Mouse (Mus musculus) forebrain, postnatal 0 days (tissue): ENCODE measurements around the gene Ntng2. TPM values are rescaled to one million over a fixed set of nuclear protein-coding genes. Genes with fewer than 3 reads are reported as not detected.

Source experiments
- ATAC-seq: fragments of 200-750 bp; cut with Nextera tagmentation; 2 replicates; pipeline ENCODE4 v1.8.0; 2017; ENCODE audit warnings: mild to moderate bottlenecking, moderate library complexity
- DNase-seq: peaks from one replicate; pipeline ENCODE4 v3.0.0-alpha.2; 2015
- H3K27ac ChIP-seq: fragments of 300-500 bp; sonication (generic); 2 replicates; pipeline ENCODE4 v1.5.1; 2014; ENCODE audit warnings: low read depth, mild to moderate bottlenecking, antibody characterized with exemption, low read length, moderate library complexity, mixed read lengths
- H3K27me3 ChIP-seq: fragments of 300-500 bp; sonication (generic); 2 replicates; pipeline ENCODE4 v1.6.1; 2014; ENCODE audit warnings: mild to moderate bottlenecking, low read length, mixed read lengths; ENCODE audit not compliant: insufficient read depth
- H3K36me3 ChIP-seq: fragments of 300-500 bp; sonication (generic); 2 replicates; pipeline ENCODE4 v1.6.1; 2014; ENCODE audit warnings: mild to moderate bottlenecking, moderate library complexity; ENCODE audit not compliant: insufficient read depth
- H3K4me1 ChIP-seq: fragments of 300-500 bp; sonication (generic); 2 replicates; pipeline ENCODE4 v1.6.1; 2014; ENCODE audit warnings: antibody characterized with exemption; ENCODE audit not compliant: insufficient read depth
- H3K4me2 ChIP-seq: fragments of 300-500 bp; sonication (generic); 2 replicates; pipeline ENCODE4 v1.6.1; 2014; ENCODE audit warnings: low read depth, mild to moderate bottlenecking, moderate library complexity
- H3K4me3 ChIP-seq: fragments of 300-500 bp; sonication (generic); 2 replicates; pipeline ENCODE4 v1.5.1; 2014; ENCODE audit warnings: low read depth, low read length, mixed read lengths
- H3K9ac ChIP-seq: fragments of 300-500 bp; sonication (generic); 2 replicates; pipeline ENCODE4 v1.6.1; 2014; ENCODE audit warnings: mild to moderate bottlenecking
- H3K9me3 ChIP-seq: fragments of 300-500 bp; sonication (generic); 2 replicates; pipeline ENCODE4 v1.6.1; 2016; ENCODE audit warnings: low read length
- CTCF ChIP-seq: sonication (generic); IDR thresholded peaks from 2 replicates; pipeline ENCODE4 v1.5.1; 2016; ENCODE audit warnings: antibody characterized with exemption, control low read depth, low read depth
- WGBS: fragments of 180-500 bp; shearing (Covaris S2); extraction: QIAGEN DNeasy Blood & Tissue Kit; methylation state at CpG from one replicate; pipeline ENCODE4 v1.1.7; 2014; 5-methylcytosine and 5-hydroxymethylcytosine counted together
- polyA plus RNA-seq: library from polyadenylated mRNA; unstranded; fragments of >200 nt; fragmentation: Nextera tagmentation; extraction: Ambion mirVana; gene quantifications from 2 replicates; pipeline ENCODE4 v1.2.1, GENCODE M21; 2015
- total RNA-seq: library from RNA; depleted of rRNA; stranded (reverse); fragments of >200 nt; gene quantifications from 2 replicates; pipeline ENCODE4 v1.2.3, GENCODE M21; 2014

The Ntng2 gene
- total and polyA plus RNA-seq, 2 experiments from 2014 or later = 8.6 to 33.0 TPM

DNA sequence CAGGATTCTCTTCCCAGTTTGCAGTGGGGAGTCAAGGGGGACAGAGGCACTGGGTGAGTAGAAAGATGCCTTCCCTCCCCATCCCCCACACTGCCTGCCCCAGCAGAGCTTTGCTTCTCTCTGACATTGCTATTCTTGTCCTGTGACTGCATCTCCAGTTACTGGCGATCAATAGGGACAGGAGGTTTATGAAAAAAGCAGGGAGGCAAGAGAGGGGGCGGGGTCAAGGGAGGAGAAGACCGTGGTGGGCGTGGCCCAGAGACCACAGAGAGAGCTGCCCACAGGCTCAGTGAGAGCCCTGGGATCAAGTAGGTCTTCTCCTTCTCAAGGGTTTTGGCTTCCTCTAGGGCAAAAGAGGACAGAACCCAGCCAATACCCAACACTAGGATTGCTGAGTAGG lies 30.5 kb downstream of the Ntng2 start:
- H3K27me3 ChIP-seq = no peaks in the 10 kb centered on the region
- no peak overlapping the region for H3K4me2 ChIP-seq
- no peaks in the 10 kb centered on the region for H3K4me1 ChIP-seq
- no peaks in the 10 kb centered on the region for H3K36me3 ChIP-seq
- H3K9me3 ChIP-seq = no peaks in the 10 kb centered on the region
- TF ChIP-seq CTCF = no peak
- H3K9ac ChIP-seq = no peak overlapping the region
- no peak overlapping the region for H3K4me3 ChIP-seq
- no peak for DNase-seq
- no peak for ATAC-seq
- WGBS = 3% methylated on average over 4 of the region's 4 CpGs
- no peak overlapping the region for H3K27ac ChIP-seq

DNA sequence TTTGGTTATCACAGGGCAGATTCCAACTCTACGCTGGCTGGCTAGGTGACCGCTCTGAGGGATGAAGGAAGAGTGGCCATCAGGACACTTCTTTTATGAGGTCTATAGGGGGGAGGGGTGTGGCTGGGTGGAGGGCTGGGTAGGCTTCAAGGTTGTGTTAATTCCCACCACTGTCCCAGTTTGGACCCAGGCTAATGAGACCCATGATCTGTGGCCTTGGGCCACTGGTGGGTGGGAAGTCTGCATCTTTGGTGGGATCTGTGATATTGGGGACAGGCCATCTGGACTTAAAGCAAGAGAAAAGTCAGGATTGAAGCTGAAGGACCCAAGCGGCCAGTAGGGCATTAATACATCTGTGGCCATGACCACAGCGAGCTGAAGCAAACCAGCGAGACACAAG lies 34.0 kb downstream of the Ntng2 start:
- no peak for DNase-seq
- no peak overlapping the region for H3K4me3 ChIP-seq
- no peaks in the 10 kb centered on the region for H3K36me3 ChIP-seq

DNA sequence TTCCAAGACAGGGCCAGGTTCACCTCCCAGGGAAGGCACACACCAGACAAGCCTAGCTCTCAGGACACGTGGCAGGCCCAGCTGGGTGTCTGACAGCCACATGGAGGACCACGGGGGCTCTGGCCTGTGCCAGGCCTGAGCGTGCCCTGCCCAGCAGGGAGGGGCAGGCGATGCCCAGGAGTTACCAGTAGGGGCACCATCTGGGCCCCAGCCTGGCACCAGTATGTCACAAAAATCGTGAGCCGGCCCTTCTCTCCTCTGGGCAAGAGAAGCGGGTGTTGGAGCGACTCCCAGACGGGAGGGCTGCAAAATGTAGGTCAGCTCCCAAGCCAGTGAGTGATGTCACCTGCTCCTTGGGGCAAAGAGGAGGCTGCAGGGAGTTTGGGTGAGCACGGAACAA lies 34.9 kb downstream of the Ntng2 start:
- H3K9ac ChIP-seq = no peak overlapping the region
- H3K27ac ChIP-seq = no peak overlapping the region
- H3K4me1 ChIP-seq = no peaks in the 10 kb centered on the region
- H3K9me3 ChIP-seq = no peaks in the 10 kb centered on the region
- WGBS = 30% methylated on average over 10 of the region's 10 CpGs
- peak; percentile 51 for TF ChIP-seq CTCF
- no peak overlapping the region for H3K4me2 ChIP-seq
- ATAC-seq (peak; percentile 90), DNase-seq (peak; percentile 78)
- no peaks in the 10 kb centered on the region for H3K27me3 ChIP-seq
- H3K36me3 ChIP-seq = no peaks in the 10 kb centered on the region
- no peak overlapping the region for H3K4me3 ChIP-seq

More for the DNA sequence above, 34.0 kb downstream of the Ntng2 start:
- TF ChIP-seq CTCF = no peak
- Histone ChIP-seq H3K4me1 (no peaks in the 10 kb centered on the region), H3K9ac (no peak overlapping the region), H3K27me3 (no peaks in the 10 kb centered on the region), H3K27ac (no peak overlapping the region), H3K4me2 (no peak overlapping the region), H3K9me3 (no peaks in the 10 kb centered on the region)
- no peak for ATAC-seq
- 91% methylated on average over 5 of the region's 5 CpGs for WGBS

DNA sequence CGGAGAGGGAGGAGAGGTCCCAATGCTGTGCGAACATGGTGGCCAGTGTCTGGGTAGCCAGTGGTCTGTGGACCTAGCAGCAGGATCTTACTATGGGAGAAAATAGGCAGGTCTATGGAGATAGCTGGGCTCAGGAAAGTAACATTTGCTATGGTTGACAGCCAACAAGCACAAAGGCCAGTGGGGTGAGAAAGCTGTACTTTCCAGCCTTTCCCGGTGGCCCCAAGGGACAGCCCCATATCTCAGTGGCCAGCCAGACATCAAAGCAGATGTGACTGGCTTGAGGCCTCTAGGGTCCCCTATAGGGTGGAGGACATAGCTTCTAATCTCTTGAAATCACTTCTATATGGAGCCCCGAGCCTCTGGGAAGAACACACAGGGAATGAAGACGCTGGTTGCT lies 35.8 kb downstream of the Ntng2 start:
- H3K4me3 ChIP-seq = no peak overlapping the region
- 88% methylated on average over 5 of the region's 5 CpGs for WGBS
- H3K36me3 ChIP-seq = no peaks in the 10 kb centered on the region
- no peak overlapping the region for H3K27ac ChIP-seq
- ATAC-seq (no peak), DNase-seq (no peak)
- H3K9me3 ChIP-seq = no peaks in the 10 kb centered on the region
- H3K27me3 ChIP-seq = no peaks in the 10 kb centered on the region
- no peak overlapping the region for H3K9ac ChIP-seq
- no peak overlapping the region for H3K4me2 ChIP-seq
- no peaks in the 10 kb centered on the region for H3K4me1 ChIP-seq
- no peak for TF ChIP-seq CTCF

- H3K4me2 ChIP-seq = no peak overlapping the region
- ATAC-seq = 0 out of 2 replicates have a peak, but pooled peaks have one; percentile 32
- WGBS = 54% methylated on average over 8 of the region's 8 CpGs
Observed at GRCm38 (mm10) chr2:29216286-29217012, 36.4 kb downstream of the Ntng2 start.

GRCm38 (mm10) chr2:29206156-29206555 lies 46.6 kb downstream of the Ntng2 start:
- TF ChIP-seq CTCF = no peak
- no peak for DNase-seq
- peak; percentile 14; the same call in 1 of the 2 replicates for ATAC-seq
- peaks cover 3% of the 10 kb centered on the region; the same call in 1 of the 2 replicates for H3K36me3 ChIP-seq
- no peaks in the 10 kb centered on the region for H3K9me3 ChIP-seq
- no peak overlapping the region for H3K4me2 ChIP-seq
- no peak overlapping the region for H3K27ac ChIP-seq
- H3K4me3 ChIP-seq = no peak overlapping the region
- no peaks in the 10 kb centered on the region for H3K27me3 ChIP-seq
- no peaks in the 10 kb centered on the region for H3K4me1 ChIP-seq
- no peak overlapping the region for H3K9ac ChIP-seq
- 40% methylated on average over 8 of the region's 8 CpGs for WGBS

More at GRCm38 (mm10) chr2:29216286-29217012, 36.4 kb downstream of the Ntng2 start:
- Histone ChIP-seq H3K4me3 (no peak overlapping the region), H3K4me1 (no peaks in the 10 kb centered on the region), H3K27me3 (no peaks in the 10 kb centered on the region), H3K9me3 (no peaks in the 10 kb centered on the region), H3K9ac (no peak overlapping the region), H3K36me3 (no peaks in the 10 kb centered on the region), H3K27ac (no peak overlapping the region)
- peak; percentile 45 for TF ChIP-seq CTCF
- DNase-seq = no peak

GRCm38 (mm10) chr2:29201223-29201955 lies 51.4 kb downstream of the Ntng2 start:
- no peak overlapping the region for H3K4me3 ChIP-seq
- no peaks in the 10 kb centered on the region for H3K27me3 ChIP-seq
- no peak for ATAC-seq
- H3K9ac ChIP-seq = no peak overlapping the region
- no peak for DNase-seq
- 48% methylated on average over 11 of the region's 11 CpGs for WGBS
- H3K4me1 ChIP-seq = no peaks in the 10 kb centered on the region
- H3K27ac ChIP-seq = no peak overlapping the region
- no peak for TF ChIP-seq CTCF
- H3K36me3 ChIP-seq = no peaks in the 10 kb centered on the region
- no peak overlapping the region for H3K4me2 ChIP-seq
- no peaks in the 10 kb centered on the region for H3K9me3 ChIP-seq
